Mouse (Mus musculus): ENCODE data around the gene Mt1. TPM values are rescaled to one million over a fixed set of nuclear protein-coding genes. Genes with fewer than 3 reads are reported as not detected.
"Not testable (repeated sequence)": the region's sequence is repeated elsewhere in the genome, so short reads cannot be mapped to it uniquely, and the experiment has no call there.

The Mt1 gene
- 62.5 and 80.4 TPM in 2 replicates for total RNA-seq (2015; ENCODE audit: low replicate concordance)
- 18.0 and 24.4 TPM in 2 replicates for total RNA-seq (2017; ENCODE audit: low replicate concordance)

DNA sequence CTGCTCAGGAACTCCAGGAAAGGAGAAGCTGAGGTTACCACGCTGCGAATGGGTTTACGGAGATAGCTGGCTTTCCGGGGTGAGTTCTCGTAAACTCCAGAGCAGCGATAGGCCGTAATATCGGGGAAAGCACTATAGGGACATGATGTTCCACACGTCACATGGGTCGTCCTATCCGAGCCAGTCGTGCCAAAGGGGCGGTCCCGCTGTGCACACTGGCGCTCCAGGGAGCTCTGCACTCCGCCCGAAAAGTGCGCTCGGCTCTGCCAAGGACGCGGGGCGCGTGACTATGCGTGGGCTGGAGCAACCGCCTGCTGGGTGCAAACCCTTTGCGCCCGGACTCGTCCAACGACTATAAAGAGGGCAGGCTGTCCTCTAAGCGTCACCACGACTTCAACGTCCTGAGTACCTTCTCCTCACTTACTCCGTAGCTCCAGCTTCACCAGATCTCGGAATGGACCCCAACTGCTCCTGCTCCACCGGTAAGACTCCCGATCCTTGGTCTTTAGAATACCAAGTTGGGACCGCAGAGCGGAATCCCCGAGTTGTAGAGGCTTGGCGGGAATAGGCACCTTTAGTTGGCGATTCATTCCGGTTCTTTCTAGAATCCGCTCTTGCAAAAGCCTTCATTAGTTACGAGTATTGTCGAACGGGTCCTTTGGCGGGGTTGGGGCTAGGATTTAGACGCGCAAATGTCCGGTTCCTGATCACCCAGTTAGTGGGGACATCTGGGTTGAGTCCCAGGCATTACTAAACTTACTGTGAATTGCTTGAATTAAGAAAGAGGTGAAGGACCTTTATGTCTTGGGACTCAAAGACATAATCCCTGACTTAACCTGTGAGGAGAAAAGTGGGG is at the start of gene Mt1:
Mt1 (plus strand) TSS at position 226 of the 856 bp plus-strand sequence.
- peak; percentile 93 for ATAC-seq (replicated peaks; ENCODE audit: low FRiP score, poor library complexity, severe bottlenecking)

DNA sequence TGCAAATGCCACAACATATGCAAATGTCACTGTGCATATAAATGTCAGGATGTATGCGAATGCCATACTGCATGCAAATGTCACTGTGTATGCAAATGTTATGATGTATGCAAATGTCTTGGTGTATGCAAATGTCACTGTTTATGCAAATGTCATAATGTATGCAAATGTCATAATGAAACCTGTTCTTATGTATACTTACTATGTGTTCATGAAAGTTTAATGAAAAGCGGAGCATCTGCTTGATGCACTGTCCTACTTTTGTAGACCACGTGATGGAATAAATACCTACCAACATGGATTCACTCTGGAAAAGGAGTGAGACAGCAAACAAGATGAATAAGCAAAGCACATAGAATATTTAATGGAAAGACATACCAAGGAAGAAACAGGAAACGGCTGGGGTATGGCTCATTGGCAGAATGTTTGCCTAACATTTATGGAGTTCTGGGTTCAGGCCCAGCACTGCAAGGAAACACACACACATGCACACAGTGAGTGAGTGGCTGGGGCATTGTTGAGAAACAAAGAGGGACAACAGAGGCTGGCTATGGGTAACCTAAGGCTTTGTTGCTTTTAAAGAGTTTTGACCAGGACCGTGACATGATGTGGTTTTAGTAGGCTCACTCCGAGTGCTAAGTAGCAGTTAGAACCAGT is 49.6 kb upstream of the Mt1 start:
- ATAC-seq (replicated peaks; ENCODE audit: low FRiP score, poor library complexity, severe bottlenecking), result no peak

GRCm38 (mm10) chr8:94130126-94130525 is 48.8 kb upstream of the Mt1 start:
- no peak for ATAC-seq (replicated peaks; ENCODE audit: low FRiP score, poor library complexity, severe bottlenecking)

DNA sequence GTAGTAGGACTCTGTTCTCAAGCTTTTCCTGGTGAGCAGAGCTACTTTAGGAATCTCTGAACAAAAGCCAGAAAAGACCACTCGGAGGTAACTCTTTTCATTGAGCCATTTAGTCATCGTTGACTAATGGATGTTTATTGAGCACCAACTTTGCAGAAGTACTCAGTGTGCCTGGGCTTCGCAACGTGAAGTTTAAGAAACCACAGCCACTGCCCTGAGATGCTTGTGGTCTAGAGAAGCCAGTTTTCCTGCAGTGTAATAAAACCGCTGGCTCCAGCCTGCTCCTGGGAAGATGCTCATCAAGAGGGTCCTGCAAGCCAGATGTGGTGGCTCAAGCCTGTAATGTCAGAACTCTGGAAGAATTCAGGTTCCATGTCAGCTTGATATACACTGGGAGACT is 46.8 kb upstream of the Mt1 start:
- ATAC-seq (replicated peaks; ENCODE audit: low FRiP score, poor library complexity, severe bottlenecking), result no peak

- ATAC-seq (replicated peaks; ENCODE audit: low FRiP score, poor library complexity, severe bottlenecking), result not testable (repeated sequence)
Observed at GRCm38 (mm10) chr8:94134601-94135000, 44.3 kb upstream of the Mt1 start.

DNA sequence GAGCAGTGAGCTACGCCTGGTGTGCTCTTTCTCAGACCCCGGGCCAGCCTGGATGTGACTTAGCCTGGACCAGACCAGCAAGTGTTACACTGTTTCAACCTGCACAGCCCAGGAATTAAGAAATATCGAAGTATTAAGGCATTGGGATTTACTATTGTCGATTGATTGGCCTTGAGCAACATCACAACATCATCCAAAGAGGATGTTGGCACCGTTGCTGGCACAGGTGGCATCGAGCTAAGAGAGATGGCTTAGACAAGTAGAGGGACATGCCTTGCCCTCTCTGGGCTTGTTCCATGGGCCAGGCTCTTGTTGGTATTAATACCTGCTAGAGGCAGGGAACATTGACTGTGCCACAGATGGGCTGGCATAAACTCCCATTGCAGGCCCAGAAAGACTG is 43.3 kb upstream of the Mt1 start:
- ATAC-seq (replicated peaks; ENCODE audit: low FRiP score, poor library complexity, severe bottlenecking), result no peak

- no peak for ATAC-seq (replicated peaks; ENCODE audit: low FRiP score, poor library complexity, severe bottlenecking)
Observed at GRCm38 (mm10) chr8:94136192-94136591, 42.7 kb upstream of the Mt1 start.

GRCm38 (mm10) chr8:94136933-94137332 is 41.9 kb upstream of the Mt1 start, which contains the start of gene Mt4:
TSS of gene Mt4 (plus strand) at chr8:94137197.
- no peak for ATAC-seq (replicated peaks; ENCODE audit: low FRiP score, poor library complexity, severe bottlenecking)

- no peak for ATAC-seq (replicated peaks; ENCODE audit: low FRiP score, poor library complexity, severe bottlenecking)
Observed at GRCm38 (mm10) chr8:94140266-94140795, 38.6 kb upstream of the Mt1 start.

DNA sequence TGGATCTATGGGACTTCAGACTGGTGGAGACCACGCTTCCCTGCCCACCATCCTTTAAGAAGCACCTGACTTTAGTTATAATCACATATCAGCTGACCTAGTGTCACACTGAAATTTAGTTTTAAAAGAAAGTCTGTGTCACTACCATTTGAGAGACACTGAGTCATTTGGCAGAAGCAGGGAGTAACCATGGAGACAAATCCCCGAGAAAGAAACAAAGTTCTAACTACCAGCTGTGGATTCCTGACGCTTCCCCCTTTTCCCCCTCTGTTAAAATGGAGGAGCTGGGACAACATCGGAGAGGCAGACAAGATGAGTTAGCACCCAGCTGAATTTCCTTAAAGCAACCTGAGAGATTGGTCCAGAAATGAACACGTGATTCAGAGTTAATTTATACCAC is 30.6 kb upstream of the Mt1 start:
- ATAC-seq (replicated peaks; ENCODE audit: low FRiP score, poor library complexity, severe bottlenecking), result no peak

GRCm38 (mm10) chr8:94150925-94151324 is 28.0 kb upstream of the Mt1 start:
- peak; percentile 74 for ATAC-seq (replicated peaks; ENCODE audit: low FRiP score, poor library complexity, severe bottlenecking)

DNA sequence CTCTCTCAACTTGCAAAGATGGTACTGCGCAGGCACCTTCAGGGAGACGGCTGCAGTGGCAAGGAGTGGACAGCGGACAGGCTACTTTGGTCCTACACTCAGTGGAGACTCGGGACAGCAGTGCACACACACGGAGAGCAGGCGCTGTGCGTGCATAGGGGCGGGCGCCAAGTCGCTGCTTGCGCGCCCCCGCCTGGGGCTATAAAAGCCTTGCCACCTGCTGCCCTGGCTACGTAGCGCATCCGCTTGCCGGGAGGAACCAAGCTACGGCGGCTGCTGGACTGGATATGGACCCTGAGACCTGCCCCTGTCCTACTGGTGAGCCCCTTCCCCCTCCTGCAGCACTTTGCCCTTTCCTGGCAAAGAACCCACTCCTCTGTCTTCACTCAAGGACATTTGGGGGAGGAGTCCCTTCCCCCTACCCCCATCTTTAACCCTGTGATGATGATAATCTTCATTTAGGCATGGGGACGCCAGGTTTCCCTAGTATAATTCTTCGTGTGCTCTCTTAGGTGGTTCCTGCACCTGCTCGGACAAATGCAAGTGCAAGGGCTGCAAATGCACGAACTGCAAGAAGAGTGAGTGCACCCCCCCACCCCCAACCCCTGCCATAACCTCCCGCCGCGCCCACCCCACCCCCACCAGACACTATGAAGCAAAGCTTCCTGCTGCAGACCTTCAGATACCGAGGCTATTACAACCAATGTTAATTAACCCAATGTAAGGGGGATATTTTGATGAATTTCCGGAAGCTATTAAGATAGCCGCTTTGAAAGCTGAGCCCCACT is 26.2 kb upstream of the Mt1 start, which contains the start of gene Mt3:
Mt3 (plus strand) TSS at position 95 of the 788 bp plus-strand sequence.
- ATAC-seq (replicated peaks; ENCODE audit: low FRiP score, poor library complexity, severe bottlenecking), result no peak

DNA sequence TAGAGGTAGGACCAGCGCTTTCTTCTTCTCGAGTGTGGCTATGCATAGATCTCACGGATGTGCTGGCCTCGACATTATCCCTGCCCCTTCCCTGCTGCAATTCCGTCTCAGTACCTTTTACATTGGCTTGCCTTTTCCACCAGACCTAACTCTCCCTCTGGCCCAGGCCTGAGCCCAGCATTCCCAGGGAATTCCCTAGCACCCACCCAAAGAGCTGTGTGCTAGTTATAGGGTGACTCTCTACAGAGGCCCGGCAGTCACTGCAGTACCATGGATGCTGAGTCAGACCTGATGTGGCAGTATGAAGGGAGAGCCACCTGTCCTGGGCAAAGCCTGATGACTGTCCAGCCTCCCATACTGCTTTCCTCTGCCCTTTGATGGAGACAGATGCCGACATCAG is 25.4 kb upstream of the Mt1 start:
- no peak for ATAC-seq (replicated peaks; ENCODE audit: low FRiP score, poor library complexity, severe bottlenecking)

GRCm38 (mm10) chr8:94154537-94154936 is 24.3 kb upstream of the Mt1 start:
- ATAC-seq (replicated peaks; ENCODE audit: low FRiP score, poor library complexity, severe bottlenecking), result no peak

- no peak for ATAC-seq (replicated peaks; ENCODE audit: low FRiP score, poor library complexity, severe bottlenecking)
Observed at GRCm38 (mm10) chr8:94156092-94156491, 22.8 kb upstream of the Mt1 start.

- ATAC-seq (replicated peaks; ENCODE audit: low FRiP score, poor library complexity, severe bottlenecking), result not testable (repeated sequence)
Observed at GRCm38 (mm10) chr8:94165772-94166171, 13.1 kb upstream of the Mt1 start.

DNA sequence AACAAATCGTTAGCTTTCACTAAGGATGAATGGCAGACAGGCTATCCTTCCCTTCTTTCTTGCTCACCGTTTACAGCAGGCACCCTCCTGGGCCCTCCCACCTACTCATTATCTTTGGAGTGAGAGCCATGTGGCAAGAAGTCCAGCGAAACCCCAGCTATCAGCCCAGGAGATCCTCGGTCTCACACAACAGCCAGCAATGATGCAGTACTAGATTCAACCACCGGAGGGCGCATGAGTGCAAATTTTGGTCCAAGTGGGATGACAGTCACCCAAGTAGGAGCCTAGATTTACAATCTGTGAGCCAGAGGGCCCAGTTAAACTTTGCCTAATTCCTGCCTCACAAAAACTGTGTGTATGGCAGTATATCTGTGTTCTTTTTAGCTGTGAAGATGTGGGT is 11.6 kb upstream of the Mt1 start:
- peak; percentile 78 for ATAC-seq (replicated peaks; ENCODE audit: low FRiP score, poor library complexity, severe bottlenecking)

DNA sequence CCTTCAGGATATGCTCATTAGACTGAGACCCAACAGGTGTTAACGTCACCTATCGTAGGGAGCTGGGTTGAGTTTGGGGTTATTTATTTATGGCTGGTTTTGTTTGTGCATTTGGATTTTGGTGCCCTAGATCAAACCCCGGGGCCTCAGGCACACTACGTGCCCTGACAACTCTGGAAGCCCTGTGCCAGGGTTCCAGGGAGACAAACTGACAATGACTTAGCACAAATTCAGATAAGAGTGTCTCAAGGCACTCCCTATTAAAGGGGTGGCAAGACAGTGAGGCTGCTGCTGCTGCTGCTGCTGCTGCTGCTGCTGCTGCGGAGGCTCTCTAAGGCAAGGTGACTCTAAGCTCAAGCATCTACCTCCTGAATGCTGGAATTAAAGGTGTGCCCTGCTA is 9.3 kb upstream of the Mt1 start:
- peak; percentile 62; the same call in 1 of the 2 replicates for ATAC-seq (replicated peaks; ENCODE audit: low FRiP score, poor library complexity, severe bottlenecking)

- ATAC-seq (replicated peaks; ENCODE audit: low FRiP score, poor library complexity, severe bottlenecking), result no peak
Observed at GRCm38 (mm10) chr8:94171321-94171755, 7.5 kb upstream of the Mt1 start.

Measured in erythroid progenitor cell, adult 5-6 weeks (primary cell).